Mouse (Mus musculus): ENCODE data around the gene Zmiz1.

GRCm38 (mm10) chr14:25562447-25562846 is 103.5 kb downstream of the Zmiz1 start:
- TF ChIP-seq POLR2A (IDR thresholded peaks at IDR 0.05; ENCODE audit: insufficient read depth, low read length) (no peak), CTCF (IDR thresholded peaks at IDR 0.05; ENCODE audit: low read depth, low read length) (no peak)
